Mouse (Mus musculus) kidney, postnatal 4 days (tissue): ENCODE results near the gene Teddm2.
A peak's percentile ranks its signal among the peaks of the same experiment; 100 is the strongest.
"Not testable (repeated sequence)": the region's sequence is repeated elsewhere in the genome, so short reads cannot be mapped to it uniquely, and the experiment has no call there.

Source experiments
- DNase-seq, 2 experiments: peaks; one replicate each; pipeline ENCODE4 v3.0.0; 2021; ENCODE audit warnings: mixed read lengths in 2 of 2

Teddm2 gene

GRCm38 (mm10) chr1:153903006-153903405 lies 3.0 kb upstream of the Teddm2 start:
- DNase-seq, result no peak

- DNase-seq, result peak; percentile 31 to 53
These were observed 1.1 kb upstream of the Teddm2 start for GRCm38 (mm10) chr1:153900860-153901730.

DNA sequence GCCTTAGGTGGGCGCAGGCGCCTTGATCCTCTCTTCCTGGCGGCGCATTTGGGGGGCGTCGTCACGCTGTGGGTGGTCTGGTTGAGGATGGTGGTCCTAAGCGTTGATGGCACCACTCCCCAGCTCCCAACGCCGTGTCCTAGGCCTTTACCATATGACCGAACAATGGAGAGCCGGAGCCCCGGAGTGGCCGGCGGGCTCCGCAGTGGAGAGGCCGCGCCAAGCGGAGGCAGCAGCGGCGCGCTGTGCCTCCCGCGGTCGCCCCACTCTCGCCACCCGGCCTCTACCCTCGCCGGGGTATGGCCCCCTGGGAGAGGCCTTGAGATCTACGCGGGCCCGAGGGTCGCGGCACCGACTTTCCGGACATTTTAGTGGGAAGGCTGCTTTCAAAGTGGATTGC lies 353 bp upstream of the Teddm2 start:
- peak in 1 of 2 experiments; percentile 71 for DNase-seq

DNA sequence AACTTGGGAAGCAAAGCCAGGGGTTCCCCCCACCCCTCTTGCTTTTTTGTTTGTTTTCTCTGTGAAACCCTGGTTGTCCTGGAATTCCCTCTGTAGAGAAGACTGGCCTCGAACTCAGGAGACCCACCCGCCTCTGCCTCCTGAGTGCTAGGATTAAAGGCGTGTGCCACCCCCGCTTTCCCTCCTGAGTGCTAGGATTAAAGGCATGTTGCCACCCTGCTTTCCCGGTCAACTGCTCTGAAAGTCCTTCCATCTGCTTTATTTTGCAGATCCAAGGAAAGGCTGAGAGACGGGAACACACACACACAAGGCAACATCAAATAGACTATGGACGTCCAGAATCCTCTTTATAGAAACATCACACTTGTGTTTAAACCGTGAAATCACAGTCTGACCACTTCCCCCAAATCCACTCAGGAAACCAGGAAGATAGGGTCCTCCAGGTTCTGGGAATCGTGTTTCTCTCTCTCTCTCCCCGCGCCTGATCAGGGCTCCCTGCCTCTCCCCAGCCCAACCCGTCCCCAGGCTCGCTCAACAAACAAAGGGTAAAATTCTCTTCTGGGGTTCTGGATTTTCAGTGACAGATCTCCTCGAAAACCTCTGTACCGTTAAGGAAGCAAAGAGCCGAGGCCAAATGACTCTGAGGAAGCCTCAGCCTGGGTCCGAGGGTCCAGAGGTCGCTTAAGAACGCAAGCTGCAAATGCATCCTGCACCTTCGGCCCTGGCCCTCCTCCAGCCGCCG lies 868 bp downstream of the Teddm2 start:
- no peak for DNase-seq

DNA sequence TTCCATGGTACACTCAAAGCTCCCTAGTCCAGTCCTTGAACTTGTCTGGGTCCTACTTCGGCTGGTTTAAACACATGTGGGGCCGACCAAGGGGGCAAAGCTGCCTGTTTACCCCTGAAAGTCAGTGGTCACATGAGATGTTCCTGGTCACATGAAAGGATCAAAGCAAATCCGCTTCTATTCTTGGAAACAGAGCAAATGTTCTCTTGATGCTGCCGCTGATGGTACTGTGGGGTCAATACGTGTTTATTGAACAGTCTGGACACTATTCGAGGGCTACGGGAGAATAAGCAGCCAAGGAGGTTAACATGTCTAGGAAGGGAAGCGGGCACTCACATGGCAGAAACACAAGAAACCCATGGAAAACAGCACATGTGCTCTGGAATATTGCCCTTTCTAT lies 2.8 kb downstream of the Teddm2 start:
- no peak for DNase-seq

GRCm38 (mm10) chr1:153894979-153895378 lies 5.0 kb downstream of the Teddm2 start:
- DNase-seq, result peak; percentile 77 to 81

- no peak for DNase-seq
These were observed 5.7 kb downstream of the Teddm2 start for GRCm38 (mm10) chr1:153894201-153894893.

GRCm38 (mm10) chr1:153893746-153894145 lies 6.3 kb downstream of the Teddm2 start:
- no peak for DNase-seq

GRCm38 (mm10) chr1:153891442-153891841 lies 8.6 kb downstream of the Teddm2 start, which contains the start of gene Teddm1a:
TSS of gene Teddm1a (plus strand) at chr1:153891742.
- DNase-seq, result no peak

DNA sequence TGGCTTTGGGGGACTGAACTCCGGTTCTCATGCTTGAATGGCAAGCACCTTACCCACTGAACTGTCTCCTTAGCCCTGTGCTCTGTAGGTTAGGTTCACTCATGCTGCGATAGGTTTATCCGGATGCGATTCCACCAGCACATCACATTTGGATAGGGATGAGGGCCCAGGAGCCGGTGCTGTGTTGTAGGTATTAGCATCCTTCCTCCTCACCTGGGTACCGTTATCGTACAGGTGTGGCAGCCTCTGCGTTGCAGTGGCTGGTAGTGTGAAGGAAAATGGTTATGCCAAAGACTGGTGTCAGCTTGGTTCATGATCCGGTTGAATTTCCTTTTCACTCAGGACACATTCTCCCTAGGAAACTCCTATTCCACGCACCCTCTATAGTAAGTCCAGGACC lies 9.9 kb downstream of the Teddm2 start:
- DNase-seq, result no peak

GRCm38 (mm10) chr1:153886024-153886633 lies 13.9 kb downstream of the Teddm2 start:
- no peak for DNase-seq

GRCm38 (mm10) chr1:153880391-153880790 lies 19.6 kb downstream of the Teddm2 start:
- not testable (repeated sequence) for DNase-seq

- DNase-seq, result no peak
These were observed 26.0 kb downstream of the Teddm2 start, which contains the start of gene Teddm1b for GRCm38 (mm10) chr1:153874045-153874444. TSS of gene Teddm1b (plus strand) at chr1:153874345.

DNA sequence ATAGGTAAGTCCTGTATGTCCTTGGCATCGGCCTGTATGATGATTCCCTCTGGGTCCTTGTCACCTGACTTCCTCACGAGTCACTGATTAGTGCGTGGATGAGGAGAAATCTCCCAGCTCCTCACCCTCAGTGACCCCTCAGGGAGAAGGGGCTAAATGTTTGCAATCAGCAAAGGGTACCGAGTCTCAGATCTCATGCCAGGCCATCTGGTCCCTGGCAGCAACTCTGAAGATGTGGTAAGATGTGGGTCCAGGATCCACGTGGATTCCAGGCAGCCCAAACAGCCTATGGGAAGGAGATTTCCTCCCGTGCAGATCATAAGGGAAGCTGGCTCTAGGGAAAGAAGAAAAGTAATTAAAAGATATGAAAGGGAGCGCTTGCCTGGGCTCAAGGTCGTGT lies 44.1 kb downstream of the Teddm2 start:
- no peak for DNase-seq

- DNase-seq, result not testable (repeated sequence)
These were observed 47.3 kb downstream of the Teddm2 start for GRCm38 (mm10) chr1:153852696-153853095.

DNA sequence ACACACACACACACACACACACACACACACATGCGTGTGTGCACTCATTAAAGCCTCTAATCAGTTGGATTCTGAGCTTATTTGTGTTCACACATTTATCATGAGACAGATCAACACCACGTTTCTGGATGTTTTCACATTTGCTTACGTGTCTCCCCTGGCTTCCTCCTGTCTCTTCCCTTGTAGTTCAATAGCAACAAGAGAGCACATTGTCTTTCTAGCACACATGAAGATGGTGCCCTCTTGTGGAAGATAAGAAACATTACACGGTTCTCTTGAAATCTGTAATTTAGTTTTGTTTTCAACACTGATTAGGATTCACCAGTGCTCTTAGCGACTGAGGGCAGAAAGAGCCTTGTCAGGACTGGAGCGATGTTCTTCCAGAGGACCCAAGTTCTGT lies 53.2 kb downstream of the Teddm2 start:
- DNase-seq, result no peak

GRCm38 (mm10) chr1:153846420-153846819 lies 53.6 kb downstream of the Teddm2 start:
- no peak for DNase-seq

- DNase-seq, result no peak
These were observed 56.0 kb downstream of the Teddm2 start, which contains the start of gene Rgsl1 for GRCm38 (mm10) chr1:153844042-153844441. TSS of gene Rgsl1 (minus strand) at chr1:153844142.

DNA sequence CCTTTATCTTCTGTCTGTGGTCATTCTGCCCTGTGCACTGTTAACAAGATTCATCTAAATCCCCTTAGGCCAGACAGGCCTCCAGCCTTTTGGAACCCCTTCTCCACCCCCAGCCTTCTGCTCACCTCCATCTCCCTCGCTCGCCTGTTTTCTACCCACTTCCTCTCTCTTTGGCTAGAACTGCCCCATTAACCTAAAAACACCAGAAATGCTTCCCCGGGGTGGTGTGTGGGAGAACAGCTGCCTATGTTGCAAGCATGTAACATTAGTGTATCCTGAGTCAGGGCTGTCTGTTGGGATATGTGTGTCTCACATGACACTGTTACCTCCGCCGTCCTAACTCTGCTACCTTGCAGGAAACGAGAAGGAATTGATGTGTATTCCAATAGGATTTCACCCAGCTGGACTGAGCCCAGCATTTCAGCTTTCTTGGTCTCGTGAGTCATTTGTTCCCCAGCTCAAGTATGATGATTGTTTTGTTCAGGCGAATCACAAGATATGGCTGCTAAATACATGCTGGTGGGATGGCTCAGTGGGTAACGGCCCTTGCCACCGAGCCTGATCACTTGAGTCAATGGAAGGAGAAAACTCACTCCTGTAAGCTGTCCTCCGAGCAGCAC lies 57.8 kb downstream of the Teddm2 start:
- DNase-seq, result no peak

- no peak for DNase-seq
These were observed 64.0 kb downstream of the Teddm2 start for GRCm38 (mm10) chr1:153836036-153836435.

- DNase-seq, result no peak
These were observed 69.3 kb downstream of the Teddm2 start for GRCm38 (mm10) chr1:153830746-153831145.

DNA sequence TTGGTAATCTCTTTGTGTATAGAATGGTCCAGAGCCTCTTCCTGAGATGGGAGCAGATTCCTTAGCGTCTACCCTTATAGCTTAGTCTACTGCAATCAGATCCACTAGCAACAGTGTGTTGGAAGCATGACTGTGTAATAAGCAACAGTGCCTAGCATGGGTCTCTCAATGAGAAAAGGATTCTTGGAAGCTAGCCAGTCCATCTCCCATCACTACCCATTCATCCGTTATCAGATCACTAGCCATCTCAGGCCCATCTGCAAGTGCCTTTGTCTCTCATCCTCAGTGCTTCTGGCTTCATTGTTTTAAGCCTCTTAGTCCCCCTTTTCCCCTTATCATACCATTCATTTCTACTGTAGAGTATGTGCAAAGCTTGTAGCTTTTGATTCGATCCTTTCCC lies 79.8 kb downstream of the Teddm2 start:
- no peak for DNase-seq
